Mouse (Mus musculus): ENCODE data around the gene Arhgdib. TPM values are rescaled to one million over a fixed set of nuclear protein-coding genes. Genes with fewer than 3 reads are reported as not detected.
"Not testable (repeated sequence)": the region's sequence is repeated elsewhere in the genome, so short reads cannot be mapped to it uniquely, and the experiment has no call there.

The Arhgdib gene
- polyA plus RNA-seq, 1 experiment from 2014 or later = 6.9 TPM

DNA sequence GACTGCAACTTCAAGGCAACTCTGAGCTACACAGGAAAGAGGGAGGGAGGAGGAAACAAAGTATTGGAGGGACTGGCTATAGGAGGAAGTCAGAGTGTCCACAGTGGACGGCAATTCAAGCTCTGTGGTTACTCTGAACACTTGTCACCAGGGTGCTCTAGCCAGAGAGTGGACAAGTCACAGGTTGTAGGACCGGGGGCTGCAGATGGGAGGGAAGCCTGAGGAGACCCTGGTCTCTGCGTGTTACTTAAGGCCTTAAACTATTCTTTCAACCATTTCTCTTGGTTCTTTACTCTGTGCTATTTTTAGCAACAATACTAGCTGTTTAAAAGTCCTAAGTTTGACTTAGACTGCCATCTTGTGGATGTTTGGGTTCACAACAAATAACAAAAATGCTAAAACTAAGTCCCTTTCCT lies 38.6 kb upstream of the Arhgdib start:
- Histone ChIP-seq H3K27ac (ENCODE audit: low read depth, low read length) (0 out of 2 replicates have a peak overlapping the region, but pooled peaks have one; percentile 16), H3K27me3 (ENCODE audit: control insufficient read depth, insufficient read depth, low read length) (no peaks in the 10 kb centered on the region), H3K36me3 (ENCODE audit: control insufficient read depth, insufficient read depth, low read length) (no peaks in the 10 kb centered on the region), H3K4me3 (ENCODE audit: low read depth, low read length) (no peak overlapping the region), H3K4me1 (ENCODE audit: control insufficient read depth, insufficient read depth, low read length) (no peaks in the 10 kb centered on the region), H3K4me2 (ENCODE audit: low read depth, low read length) (no peak overlapping the region), H3K9ac (replicated peaks; ENCODE audit: low read depth, low read length) (no peak overlapping the region), H3K9me3 (ENCODE audit: control insufficient read depth, low read length) (no peaks in the 10 kb centered on the region)
- 38% methylated on average over 3 of the region's 3 CpGs for WGBS
- peak; percentile 28; the same call in 1 of the 2 replicates for ATAC-seq (ENCODE audit: low read depth)

- ATAC-seq (ENCODE audit: low read depth) = no peak
- Histone ChIP-seq H3K9ac (replicated peaks; ENCODE audit: low read depth, low read length) (no peak overlapping the region), H3K27me3 (ENCODE audit: control insufficient read depth, insufficient read depth, low read length) (no peaks in the 10 kb centered on the region), H3K4me1 (ENCODE audit: control insufficient read depth, insufficient read depth, low read length) (no peaks in the 10 kb centered on the region), H3K4me2 (ENCODE audit: low read depth, low read length) (no peak overlapping the region), H3K4me3 (ENCODE audit: low read depth, low read length) (no peak overlapping the region), H3K36me3 (ENCODE audit: control insufficient read depth, insufficient read depth, low read length) (no peaks in the 10 kb centered on the region), H3K27ac (ENCODE audit: low read depth, low read length) (no peak overlapping the region), H3K9me3 (ENCODE audit: control insufficient read depth, low read length) (no peaks in the 10 kb centered on the region)
- WGBS = 88% methylated on average over 23 of the region's 23 CpGs
Observed at GRCm38 (mm10) chr6:136979274-136980082, 37.8 kb upstream of the Arhgdib start.

- not testable (repeated sequence) for H3K4me2 ChIP-seq (ENCODE audit: low read depth, low read length); H3K9me3 ChIP-seq (ENCODE audit: control insufficient read depth, low read length); H3K4me3 ChIP-seq (ENCODE audit: low read depth, low read length); H3K27me3 ChIP-seq (ENCODE audit: control insufficient read depth, insufficient read depth, low read length); H3K9ac ChIP-seq (replicated peaks; ENCODE audit: low read depth, low read length); H3K4me1 ChIP-seq (ENCODE audit: control insufficient read depth, insufficient read depth, low read length); H3K27ac ChIP-seq (ENCODE audit: low read depth, low read length); H3K36me3 ChIP-seq (ENCODE audit: control insufficient read depth, insufficient read depth, low read length); ATAC-seq (ENCODE audit: low read depth)
- 52% methylated on average over 4 of the region's 4 CpGs for WGBS
Observed at GRCm38 (mm10) chr6:136968877-136969276, 27.2 kb upstream of the Arhgdib start.

GRCm38 (mm10) chr6:136967466-136967865 lies 25.8 kb upstream of the Arhgdib start:
- WGBS = 73% methylated on average over 4 of the region's 4 CpGs
- ATAC-seq (ENCODE audit: low read depth) = no peak
- Histone ChIP-seq H3K36me3 (ENCODE audit: control insufficient read depth, insufficient read depth, low read length) (no peaks in the 10 kb centered on the region), H3K4me1 (ENCODE audit: control insufficient read depth, insufficient read depth, low read length) (no peaks in the 10 kb centered on the region), H3K9me3 (ENCODE audit: control insufficient read depth, low read length) (no peaks in the 10 kb centered on the region), H3K4me3 (ENCODE audit: low read depth, low read length) (no peak overlapping the region), H3K27me3 (ENCODE audit: control insufficient read depth, insufficient read depth, low read length) (no peaks in the 10 kb centered on the region), H3K4me2 (ENCODE audit: low read depth, low read length) (no peak overlapping the region), H3K27ac (ENCODE audit: low read depth, low read length) (no peak overlapping the region), H3K9ac (replicated peaks; ENCODE audit: low read depth, low read length) (no peak overlapping the region)

GRCm38 (mm10) chr6:136965912-136966311 lies 24.2 kb upstream of the Arhgdib start:
- Histone ChIP-seq H3K27me3 (ENCODE audit: control insufficient read depth, insufficient read depth, low read length) (no peaks in the 10 kb centered on the region), H3K4me2 (ENCODE audit: low read depth, low read length) (no peak overlapping the region), H3K36me3 (ENCODE audit: control insufficient read depth, insufficient read depth, low read length) (no peaks in the 10 kb centered on the region), H3K4me1 (ENCODE audit: control insufficient read depth, insufficient read depth, low read length) (no peaks in the 10 kb centered on the region), H3K9me3 (ENCODE audit: control insufficient read depth, low read length) (no peaks in the 10 kb centered on the region), H3K4me3 (ENCODE audit: low read depth, low read length) (no peak overlapping the region), H3K27ac (ENCODE audit: low read depth, low read length) (no peak overlapping the region), H3K9ac (replicated peaks; ENCODE audit: low read depth, low read length) (no peak overlapping the region)
- ATAC-seq (ENCODE audit: low read depth) = no peak
- WGBS = 87% methylated on average over 10 of the region's 10 CpGs

DNA sequence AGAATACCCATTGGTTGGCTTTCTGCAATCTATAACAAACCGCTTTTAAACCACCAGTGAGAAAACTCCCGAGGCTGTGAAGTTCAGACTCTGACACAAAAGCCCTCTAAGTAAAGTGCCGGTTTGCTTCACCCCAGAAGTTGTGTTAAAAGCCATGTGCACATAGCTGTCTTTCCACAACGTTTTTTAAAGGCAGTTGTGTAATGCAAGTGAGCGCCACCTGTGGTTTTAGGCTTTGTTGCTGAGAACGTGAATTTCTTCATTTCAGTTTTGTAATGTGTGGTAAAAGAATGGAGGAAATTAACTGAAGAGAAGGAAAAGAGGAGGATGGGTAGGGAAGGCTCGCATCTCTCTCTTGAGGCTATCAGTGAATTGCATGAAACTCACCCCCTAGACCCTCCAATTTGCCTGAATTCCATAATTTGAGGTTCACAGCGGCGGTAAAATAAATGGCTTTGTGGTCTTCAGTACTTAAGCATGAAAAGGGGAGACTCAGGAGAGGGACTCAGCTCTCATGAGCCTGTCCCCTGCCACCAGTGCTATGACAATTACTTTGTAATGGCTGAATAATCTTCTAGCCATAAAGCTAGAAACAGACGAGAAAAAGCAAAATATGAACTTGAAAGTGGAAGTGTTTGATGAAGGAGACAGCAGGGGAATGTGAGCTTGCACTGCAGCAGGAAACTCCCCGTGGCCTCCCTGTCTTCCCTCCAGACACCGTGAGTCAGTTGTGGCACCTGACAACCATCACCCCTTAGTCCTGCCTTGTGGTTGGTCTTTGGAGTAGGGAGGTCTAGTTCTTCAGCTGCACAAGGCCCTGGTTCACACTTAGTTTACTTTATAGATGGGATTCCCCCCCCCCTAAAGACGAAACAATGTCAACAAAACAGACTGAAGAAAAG lies 23.2 kb upstream of the Arhgdib start:
- Histone ChIP-seq H3K9me3 (ENCODE audit: control insufficient read depth, low read length) (no peaks in the 10 kb centered on the region), H3K4me3 (ENCODE audit: low read depth, low read length) (no peak overlapping the region), H3K9ac (replicated peaks; ENCODE audit: low read depth, low read length) (no peak overlapping the region), H3K27me3 (ENCODE audit: control insufficient read depth, insufficient read depth, low read length) (no peaks in the 10 kb centered on the region), H3K4me2 (ENCODE audit: low read depth, low read length) (no peak overlapping the region), H3K4me1 (ENCODE audit: control insufficient read depth, insufficient read depth, low read length) (no peaks in the 10 kb centered on the region), H3K27ac (ENCODE audit: low read depth, low read length) (no peak overlapping the region), H3K36me3 (ENCODE audit: control insufficient read depth, insufficient read depth, low read length) (no peaks in the 10 kb centered on the region)
- 71% methylated on average over 13 of the region's 13 CpGs for WGBS
- ATAC-seq (ENCODE audit: low read depth) = no peak

GRCm38 (mm10) chr6:136962957-136963356 lies 21.3 kb upstream of the Arhgdib start:
- Histone ChIP-seq H3K4me1 (ENCODE audit: control insufficient read depth, insufficient read depth, low read length) (no peaks in the 10 kb centered on the region), H3K27me3 (ENCODE audit: control insufficient read depth, insufficient read depth, low read length) (no peaks in the 10 kb centered on the region), H3K9ac (replicated peaks; ENCODE audit: low read depth, low read length) (no peak overlapping the region), H3K9me3 (ENCODE audit: control insufficient read depth, low read length) (no peaks in the 10 kb centered on the region), H3K27ac (ENCODE audit: low read depth, low read length) (no peak overlapping the region), H3K4me3 (ENCODE audit: low read depth, low read length) (no peak overlapping the region), H3K4me2 (ENCODE audit: low read depth, low read length) (no peak overlapping the region), H3K36me3 (ENCODE audit: control insufficient read depth, insufficient read depth, low read length) (no peaks in the 10 kb centered on the region)
- ATAC-seq (ENCODE audit: low read depth) = no peak
- WGBS = 86% methylated on average over 11 of the region's 11 CpGs

GRCm38 (mm10) chr6:136959131-136959530 lies 17.4 kb upstream of the Arhgdib start:
- ATAC-seq (ENCODE audit: low read depth) = no peak
- Histone ChIP-seq H3K9ac (replicated peaks; ENCODE audit: low read depth, low read length) (no peak overlapping the region), H3K27me3 (ENCODE audit: control insufficient read depth, insufficient read depth, low read length) (no peaks in the 10 kb centered on the region), H3K4me3 (ENCODE audit: low read depth, low read length) (no peak overlapping the region), H3K9me3 (ENCODE audit: control insufficient read depth, low read length) (no peaks in the 10 kb centered on the region), H3K4me2 (ENCODE audit: low read depth, low read length) (no peak overlapping the region), H3K27ac (ENCODE audit: low read depth, low read length) (no peak overlapping the region), H3K36me3 (ENCODE audit: control insufficient read depth, insufficient read depth, low read length) (no peaks in the 10 kb centered on the region), H3K4me1 (ENCODE audit: control insufficient read depth, insufficient read depth, low read length) (no peaks in the 10 kb centered on the region)
- 70% methylated on average over 11 of the region's 11 CpGs for WGBS

DNA sequence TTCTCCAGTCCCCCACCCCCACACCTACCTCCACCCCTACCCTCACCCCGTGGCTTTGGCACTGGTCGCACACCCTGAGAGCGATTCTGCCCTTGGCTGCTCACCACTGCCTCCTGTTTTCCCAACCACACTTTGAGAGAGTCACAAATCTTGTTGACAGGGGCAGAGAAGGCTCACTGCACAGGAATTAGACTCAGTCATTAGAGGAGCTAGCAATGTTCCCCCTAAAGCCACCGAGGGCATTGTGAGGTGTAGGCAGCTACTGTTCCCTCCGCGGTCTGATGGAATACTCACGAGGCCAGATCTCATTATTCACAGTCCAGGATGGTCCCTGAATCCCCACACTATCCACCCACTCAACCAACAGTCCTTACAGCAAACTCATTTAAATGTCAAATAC lies 15.4 kb upstream of the Arhgdib start:
- no peaks in the 10 kb centered on the region for H3K36me3 ChIP-seq (ENCODE audit: control insufficient read depth, insufficient read depth, low read length)
- no peak overlapping the region for H3K27ac ChIP-seq (ENCODE audit: low read depth, low read length)
- H3K4me1 ChIP-seq (ENCODE audit: control insufficient read depth, insufficient read depth, low read length) = no peaks in the 10 kb centered on the region
- H3K9me3 ChIP-seq (ENCODE audit: control insufficient read depth, low read length) = no peaks in the 10 kb centered on the region
- no peak overlapping the region for H3K4me2 ChIP-seq (ENCODE audit: low read depth, low read length)
- H3K27me3 ChIP-seq (ENCODE audit: control insufficient read depth, insufficient read depth, low read length) = no peaks in the 10 kb centered on the region
- no peak overlapping the region for H3K9ac ChIP-seq (replicated peaks; ENCODE audit: low read depth, low read length)
- 20% methylated on average over 7 of the region's 7 CpGs for WGBS
- H3K4me3 ChIP-seq (ENCODE audit: low read depth, low read length) = no peak overlapping the region
- ATAC-seq (ENCODE audit: low read depth) = 0 out of 2 replicates have a peak, but pooled peaks have one; percentile 38
